Mouse (Mus musculus) erythroblast, embryonic 14.5 days (primary cell): ENCODE results near the gene Ccdc47.

Experiments
- GATA1 ChIP-seq: IDR thresholded peaks from 2 replicates; pipeline ENCODE4 v1.6.1; 2012; ENCODE audit warnings: low read length, inconsistent platforms, mixed read lengths
- TAL1 ChIP-seq: IDR thresholded peaks from 3 replicates; pipeline ENCODE4 v1.6.1; 2012; ENCODE audit warnings: low read length, inconsistent platforms, mixed read lengths

- no peak for TF ChIP-seq GATA1
- no peak for TF ChIP-seq TAL1
These were observed 14.1 kb downstream of the Ccdc47 start, which contains the start of gene Strada for GRCm38 (mm10) chr11:106202123-106202465.
